Mouse (Mus musculus): ENCODE measurements around the gene Fcna. TPM values are rescaled to one million over a fixed set of nuclear protein-coding genes. Genes with fewer than 3 reads are reported as not detected.

Gene Fcna
- polyA plus RNA-seq, 1 experiment: 3.5 TPM

- 41% methylated on average over 1 of the region's 1 CpGs for WGBS
- DNase-seq: no peak
- H3K4me3 ChIP-seq (replicated peaks; ENCODE audit: extremely low read depth, low read depth, low read length): no peak overlapping the region
- H3K4me1 ChIP-seq (ENCODE audit: control insufficient read depth, insufficient read depth, low read length): no peaks in the 10 kb centered on the region
- TF ChIP-seq CTCF (IDR thresholded peaks at IDR 0.05; ENCODE audit: insufficient read depth, low read length): no peak
- no peak for TF ChIP-seq POLR2A (IDR thresholded peaks at IDR 0.05; ENCODE audit: borderline replicate concordance, extremely low read depth, low read depth, low read length)
These were observed 26.7 kb upstream of the Fcna start for GRCm38 (mm10) chr2:25654502-25654901.

GRCm38 (mm10) chr2:25652902-25653301 lies 25.1 kb upstream of the Fcna start, which contains the start of gene Lcn8:
Gene Lcn8, plus strand, starts transcription at chr2:25653120.
- 65% methylated on average over 2 of the region's 2 CpGs for WGBS
- no peak for DNase-seq
- no peaks in the 10 kb centered on the region for H3K4me1 ChIP-seq (ENCODE audit: control insufficient read depth, insufficient read depth, low read length)
- H3K4me3 ChIP-seq (replicated peaks; ENCODE audit: extremely low read depth, low read depth, low read length): no peak within 1 kb of the TSS
- TF ChIP-seq POLR2A (IDR thresholded peaks at IDR 0.05; ENCODE audit: borderline replicate concordance, extremely low read depth, low read depth, low read length) (no peak), CTCF (IDR thresholded peaks at IDR 0.05; ENCODE audit: insufficient read depth, low read length) (no peak)

DNA sequence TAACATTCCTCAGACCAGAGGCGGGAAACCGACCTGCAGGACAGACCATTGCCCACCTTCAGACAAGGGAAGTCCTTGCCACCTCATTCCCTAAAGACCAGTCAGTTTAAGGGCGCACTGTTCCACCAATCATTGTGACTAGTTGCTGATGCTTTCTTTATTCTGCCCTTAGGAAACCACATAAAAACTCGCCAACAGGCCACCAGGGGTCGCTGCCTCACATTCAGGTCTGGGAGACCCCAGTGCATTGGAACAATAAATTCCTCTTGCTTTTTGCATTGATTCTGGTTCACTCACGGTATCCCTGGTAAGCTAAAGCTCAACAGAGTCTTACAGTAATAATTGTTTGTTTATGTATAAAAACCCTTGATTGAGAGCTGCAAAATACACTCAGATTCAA lies 12.1 kb upstream of the Fcna start:
- TF ChIP-seq POLR2A (IDR thresholded peaks at IDR 0.05; ENCODE audit: borderline replicate concordance, extremely low read depth, low read depth, low read length): no peak
- TF ChIP-seq CTCF (IDR thresholded peaks at IDR 0.05; ENCODE audit: insufficient read depth, low read length): peak; percentile 62
- WGBS: 24% methylated on average over 6 of the region's 6 CpGs
- Histone ChIP-seq H3K4me3 (replicated peaks; ENCODE audit: extremely low read depth, low read depth, low read length) (no peak overlapping the region), H3K4me1 (ENCODE audit: control insufficient read depth, insufficient read depth, low read length) (no peaks in the 10 kb centered on the region)
- DNase-seq: peak; percentile 26

DNA sequence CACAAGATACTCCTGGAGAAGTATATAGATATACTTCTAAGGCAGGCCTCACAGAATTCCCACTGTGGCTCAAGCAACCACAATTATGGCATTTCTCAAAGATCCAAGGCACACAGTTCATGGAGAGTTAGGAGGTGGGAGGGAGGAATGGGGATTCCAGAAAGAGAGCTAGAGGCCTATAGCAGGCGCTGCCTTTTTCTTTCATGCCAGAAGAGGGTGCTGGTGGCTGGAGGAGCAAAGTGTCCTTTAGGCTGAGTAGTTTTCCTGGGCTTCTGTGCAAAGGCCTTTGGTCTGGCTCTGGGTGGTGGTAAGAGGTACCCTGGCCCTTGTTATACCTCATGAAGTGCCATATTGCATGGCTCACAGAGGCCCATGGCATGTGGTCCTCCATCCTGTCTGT lies 6.2 kb upstream of the Fcna start:
- Histone ChIP-seq H3K4me3 (replicated peaks; ENCODE audit: extremely low read depth, low read depth, low read length) (no peak overlapping the region), H3K4me1 (ENCODE audit: control insufficient read depth, insufficient read depth, low read length) (no peaks in the 10 kb centered on the region)
- no peak for DNase-seq
- WGBS: 58% methylated on average over 1 of the region's 1 CpGs
- no peak for TF ChIP-seq CTCF (IDR thresholded peaks at IDR 0.05; ENCODE audit: insufficient read depth, low read length)
- TF ChIP-seq POLR2A (IDR thresholded peaks at IDR 0.05; ENCODE audit: borderline replicate concordance, extremely low read depth, low read depth, low read length): no peak

- TF ChIP-seq CTCF (IDR thresholded peaks at IDR 0.05; ENCODE audit: insufficient read depth, low read length) (no peak), POLR2A (IDR thresholded peaks at IDR 0.05; ENCODE audit: borderline replicate concordance, extremely low read depth, low read depth, low read length) (no peak)
- Histone ChIP-seq H3K4me1 (ENCODE audit: control insufficient read depth, insufficient read depth, low read length) (no peaks in the 10 kb centered on the region), H3K4me3 (replicated peaks; ENCODE audit: extremely low read depth, low read depth, low read length) (no peak overlapping the region)
- 82% methylated on average over 3 of the region's 3 CpGs for WGBS
- no peak for DNase-seq
These were observed 5.8 kb upstream of the Fcna start for GRCm38 (mm10) chr2:25633616-25634015.

- Histone ChIP-seq H3K4me3 (replicated peaks; ENCODE audit: extremely low read depth, low read depth, low read length) (no peak overlapping the region), H3K4me1 (ENCODE audit: control insufficient read depth, insufficient read depth, low read length) (no peaks in the 10 kb centered on the region)
- 46% methylated on average over 4 of the region's 4 CpGs for WGBS
- no peak for TF ChIP-seq CTCF (IDR thresholded peaks at IDR 0.05; ENCODE audit: insufficient read depth, low read length)
- TF ChIP-seq POLR2A (IDR thresholded peaks at IDR 0.05; ENCODE audit: borderline replicate concordance, extremely low read depth, low read depth, low read length): no peak
- DNase-seq: no peak
These were observed 908 bp upstream of the Fcna start for GRCm38 (mm10) chr2:25628738-25629137.

DNA sequence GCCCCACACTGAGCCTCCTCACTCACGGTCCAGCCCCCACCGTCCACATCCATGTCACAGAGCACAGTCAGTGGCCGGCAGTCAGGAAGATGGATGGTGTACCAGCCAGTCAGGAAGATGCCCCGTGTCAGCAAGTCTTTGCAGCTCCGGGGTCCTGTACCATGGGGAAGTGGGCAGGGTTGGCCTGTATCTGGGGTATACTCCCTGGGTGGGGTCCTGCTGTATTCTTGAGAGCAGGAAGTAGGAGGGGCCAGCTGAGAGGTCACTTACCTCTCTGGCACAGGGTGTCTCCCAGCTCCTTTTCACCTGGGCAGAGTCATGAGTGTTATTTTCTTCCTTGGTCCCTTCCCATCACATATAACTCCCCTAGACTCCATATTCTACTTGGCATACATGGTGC lies 1.8 kb downstream of the Fcna start:
- 19% methylated on average over 5 of the region's 5 CpGs for WGBS
- TF ChIP-seq POLR2A (IDR thresholded peaks at IDR 0.05; ENCODE audit: borderline replicate concordance, extremely low read depth, low read depth, low read length) (no peak), CTCF (IDR thresholded peaks at IDR 0.05; ENCODE audit: insufficient read depth, low read length) (no peak)
- no peak for DNase-seq
- H3K4me3 ChIP-seq (replicated peaks; ENCODE audit: extremely low read depth, low read depth, low read length): no peak overlapping the region
- no peaks in the 10 kb centered on the region for H3K4me1 ChIP-seq (ENCODE audit: control insufficient read depth, insufficient read depth, low read length)

DNA sequence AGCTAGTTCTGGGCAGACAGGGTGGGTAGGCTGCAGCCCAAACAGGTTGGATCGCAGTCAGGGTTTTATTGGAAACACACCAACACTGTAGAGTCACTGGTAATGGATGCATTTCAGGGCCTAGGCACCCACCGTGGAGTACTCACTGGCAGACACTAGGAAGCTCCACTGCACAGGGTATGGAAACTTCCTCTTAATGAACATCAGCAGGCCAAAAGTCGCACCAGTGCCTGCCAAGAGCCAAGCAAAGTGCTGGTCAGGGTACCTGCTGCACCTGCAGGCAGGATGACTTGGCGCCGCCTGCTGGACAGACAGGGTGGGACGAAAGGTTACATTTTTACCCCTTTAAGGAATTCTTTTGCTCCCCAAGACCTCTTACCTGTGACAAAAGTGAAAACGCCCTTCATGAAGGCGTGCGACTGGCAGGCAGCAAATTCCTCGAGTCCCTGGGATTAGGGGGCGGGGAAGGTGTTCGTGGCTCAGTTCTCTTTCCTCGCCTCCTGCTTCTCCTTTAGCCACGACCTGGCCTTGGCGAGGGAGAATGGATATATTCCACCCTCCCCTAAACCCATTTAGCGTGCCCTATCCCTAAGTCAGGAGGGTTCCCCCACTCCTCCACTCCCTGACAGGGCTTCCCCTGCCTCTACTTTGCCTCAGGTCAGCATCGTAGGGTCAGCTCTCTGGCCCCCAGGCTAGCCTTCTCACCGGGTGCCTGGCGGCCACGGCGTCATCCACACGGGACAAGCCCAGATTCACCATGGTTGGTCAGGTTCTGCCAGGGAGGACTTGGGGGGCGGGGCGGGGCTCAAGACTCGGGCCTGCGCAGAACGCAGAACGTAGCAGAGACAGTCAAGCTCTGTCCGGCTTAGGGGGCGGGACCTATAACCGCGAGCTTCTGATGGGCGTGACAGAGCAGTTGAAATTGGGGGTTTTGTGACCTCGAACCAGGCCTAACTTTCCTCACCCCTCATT lies 6.3 kb downstream of the Fcna start, which contains the start of gene Tmem141:
Gene Tmem141, minus strand, starts transcription at position 777 of the 972 bp plus-strand sequence.
- Histone ChIP-seq H3K4me3 (replicated peaks; ENCODE audit: extremely low read depth, low read depth, low read length) (peak within 1 kb of the TSS; percentile 76), H3K4me1 (ENCODE audit: control insufficient read depth, insufficient read depth, low read length) (no peaks in the 10 kb centered on the region)
- peak; percentile 85 for DNase-seq
- WGBS: 6% methylated on average over 34 of the region's 34 CpGs
- TF ChIP-seq CTCF (IDR thresholded peaks at IDR 0.05; ENCODE audit: insufficient read depth, low read length) (peak; percentile 65), POLR2A (IDR thresholded peaks at IDR 0.05; ENCODE audit: borderline replicate concordance, extremely low read depth, low read depth, low read length) (peak; percentile 57; the same call in 1 of the 2 replicates)

- 66% methylated on average over 4 of the region's 4 CpGs for WGBS
- DNase-seq: no peak
- TF ChIP-seq CTCF (IDR thresholded peaks at IDR 0.05; ENCODE audit: insufficient read depth, low read length) (no peak), POLR2A (IDR thresholded peaks at IDR 0.05; ENCODE audit: borderline replicate concordance, extremely low read depth, low read depth, low read length) (no peak)
- Histone ChIP-seq H3K4me1 (ENCODE audit: control insufficient read depth, insufficient read depth, low read length) (no peaks in the 10 kb centered on the region), H3K4me3 (replicated peaks; ENCODE audit: extremely low read depth, low read depth, low read length) (no peak overlapping the region)
These were observed 7.0 kb downstream of the Fcna start for GRCm38 (mm10) chr2:25620852-25621228.

DNA sequence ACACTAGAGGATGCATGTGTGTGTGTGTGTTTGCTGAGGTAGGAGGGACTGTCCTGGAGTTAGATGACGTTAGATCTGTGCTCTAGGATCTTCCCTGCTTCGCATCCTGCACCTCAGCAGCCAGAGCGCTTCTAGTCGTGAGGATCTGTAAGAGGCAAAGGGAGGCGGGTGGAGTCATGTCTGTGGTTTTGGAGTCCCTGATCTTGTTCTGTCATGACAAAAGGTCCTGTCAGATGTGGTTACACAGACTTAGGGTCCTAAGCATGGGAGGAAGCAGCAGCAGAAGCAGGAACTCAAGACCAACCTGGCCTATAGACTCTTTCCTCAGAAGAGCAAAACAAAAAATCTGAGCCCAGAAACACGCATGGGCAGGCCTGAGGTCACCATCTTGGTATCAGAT lies 7.4 kb downstream of the Fcna start:
- Histone ChIP-seq H3K4me1 (ENCODE audit: control insufficient read depth, insufficient read depth, low read length) (no peaks in the 10 kb centered on the region), H3K4me3 (replicated peaks; ENCODE audit: extremely low read depth, low read depth, low read length) (no peak overlapping the region)
- TF ChIP-seq CTCF (IDR thresholded peaks at IDR 0.05; ENCODE audit: insufficient read depth, low read length) (no peak), POLR2A (IDR thresholded peaks at IDR 0.05; ENCODE audit: borderline replicate concordance, extremely low read depth, low read depth, low read length) (no peak)
- no peak for DNase-seq
- 65% methylated on average over 6 of the region's 6 CpGs for WGBS

All from lung, adult 2 months (tissue).